Mouse (Mus musculus): ENCODE measurements around the gene Cmip. TPM values are rescaled to one million over a fixed set of nuclear protein-coding genes. Genes with fewer than 3 reads are reported as not detected.
"Not testable (repeated sequence)": the region's sequence is repeated elsewhere in the genome, so short reads cannot be mapped to it uniquely, and the experiment has no call there.

Gene Cmip
- polyA plus RNA-seq, 1 experiment from 2014 or later, result 146 TPM

GRCm38 (mm10) chr8:117410391-117410790, 153.5 kb downstream of the Cmip start:
- Histone ChIP-seq H3K4me2 (ENCODE audit: low read length) (no peak overlapping the region), H3K36me3 (ENCODE audit: control insufficient read depth, insufficient read depth, low read length) (peaks cover 2% of the 10 kb centered on the region; the same call in 1 of the 2 replicates), H3K27me3 (ENCODE audit: control insufficient read depth, insufficient read depth, low read depth, low read length) (no peaks in the 10 kb centered on the region), H3K9ac (ENCODE audit: low read depth, low read length) (no peak overlapping the region), H3K9me3 (replicated peaks; ENCODE audit: control insufficient read depth, low read length, poor library complexity, severe bottlenecking) (no peaks in the 10 kb centered on the region), H3K27ac (ENCODE audit: low read length) (no peak overlapping the region), H3K4me3 (ENCODE audit: low read depth, low read length) (no peak overlapping the region), H3K4me1 (ENCODE audit: control insufficient read depth, insufficient read depth, low read length) (no peaks in the 10 kb centered on the region)
- 75% methylated on average over 10 of the region's 10 CpGs for WGBS
- ATAC-seq, result no peak

GRCm38 (mm10) chr8:117410901-117411300, 154.0 kb downstream of the Cmip start:
- WGBS, result 87% methylated on average over 10 of the region's 10 CpGs
- ATAC-seq, result no peak
- peaks cover 2% of the 10 kb centered on the region; the same call in 1 of the 2 replicates for H3K36me3 ChIP-seq (ENCODE audit: control insufficient read depth, insufficient read depth, low read length)
- H3K4me2 ChIP-seq (ENCODE audit: low read length), result no peak overlapping the region
- H3K9me3 ChIP-seq (replicated peaks; ENCODE audit: control insufficient read depth, low read length, poor library complexity, severe bottlenecking), result no peaks in the 10 kb centered on the region
- H3K4me1 ChIP-seq (ENCODE audit: control insufficient read depth, insufficient read depth, low read length), result no peaks in the 10 kb centered on the region
- no peak overlapping the region for H3K4me3 ChIP-seq (ENCODE audit: low read depth, low read length)
- H3K27ac ChIP-seq (ENCODE audit: low read length), result no peak overlapping the region
- no peak overlapping the region for H3K9ac ChIP-seq (ENCODE audit: low read depth, low read length)
- no peaks in the 10 kb centered on the region for H3K27me3 ChIP-seq (ENCODE audit: control insufficient read depth, insufficient read depth, low read depth, low read length)

GRCm38 (mm10) chr8:117412232-117412631, 155.4 kb downstream of the Cmip start:
- Histone ChIP-seq H3K4me2 (ENCODE audit: low read length) (no peak overlapping the region), H3K9ac (ENCODE audit: low read depth, low read length) (no peak overlapping the region), H3K27ac (ENCODE audit: low read length) (no peak overlapping the region), H3K36me3 (ENCODE audit: control insufficient read depth, insufficient read depth, low read length) (peaks cover 2% of the 10 kb centered on the region; the same call in 1 of the 2 replicates), H3K27me3 (ENCODE audit: control insufficient read depth, insufficient read depth, low read depth, low read length) (no peaks in the 10 kb centered on the region), H3K4me1 (ENCODE audit: control insufficient read depth, insufficient read depth, low read length) (no peaks in the 10 kb centered on the region), H3K4me3 (ENCODE audit: low read depth, low read length) (no peak overlapping the region), H3K9me3 (replicated peaks; ENCODE audit: control insufficient read depth, low read length, poor library complexity, severe bottlenecking) (no peaks in the 10 kb centered on the region)
- 80% methylated on average over 10 of the region's 10 CpGs for WGBS
- ATAC-seq, result no peak

- WGBS, result 93% methylated on average over 9 of the region's 9 CpGs
- no peaks in the 10 kb centered on the region for H3K9me3 ChIP-seq (replicated peaks; ENCODE audit: control insufficient read depth, low read length, poor library complexity, severe bottlenecking)
- H3K36me3 ChIP-seq (ENCODE audit: control insufficient read depth, insufficient read depth, low read length), result no peaks in the 10 kb centered on the region
- ATAC-seq, result no peak
- H3K4me1 ChIP-seq (ENCODE audit: control insufficient read depth, insufficient read depth, low read length), result 0 out of 2 replicates have a peak, but pooled peaks cover 2% of the 10 kb centered on the region
- no peak overlapping the region for H3K4me2 ChIP-seq (ENCODE audit: low read length)
- no peak overlapping the region for H3K27ac ChIP-seq (ENCODE audit: low read length)
- H3K27me3 ChIP-seq (ENCODE audit: control insufficient read depth, insufficient read depth, low read depth, low read length), result no peaks in the 10 kb centered on the region
- no peak overlapping the region for H3K4me3 ChIP-seq (ENCODE audit: low read depth, low read length)
- H3K9ac ChIP-seq (ENCODE audit: low read depth, low read length), result no peak overlapping the region
Measured at GRCm38 (mm10) chr8:117417830-117418229, 161.0 kb downstream of the Cmip start.

- no peak for ATAC-seq
- Histone ChIP-seq H3K4me2 (ENCODE audit: low read length) (no peak overlapping the region), H3K27ac (ENCODE audit: low read length) (no peak overlapping the region), H3K36me3 (ENCODE audit: control insufficient read depth, insufficient read depth, low read length) (peaks cover 15% of the 10 kb centered on the region), H3K4me3 (ENCODE audit: low read depth, low read length) (no peak overlapping the region), H3K4me1 (ENCODE audit: control insufficient read depth, insufficient read depth, low read length) (0 out of 2 replicates have a peak, but pooled peaks cover 2% of the 10 kb centered on the region), H3K9ac (ENCODE audit: low read depth, low read length) (no peak overlapping the region), H3K27me3 (ENCODE audit: control insufficient read depth, insufficient read depth, low read depth, low read length) (no peaks in the 10 kb centered on the region), H3K9me3 (replicated peaks; ENCODE audit: control insufficient read depth, low read length, poor library complexity, severe bottlenecking) (no peaks in the 10 kb centered on the region)
- WGBS, result 88% methylated on average over 17 of the region's 17 CpGs
Measured at GRCm38 (mm10) chr8:117420841-117421534, 164.1 kb downstream of the Cmip start.

GRCm38 (mm10) chr8:117421838-117422237, 165.0 kb downstream of the Cmip start:
- Histone ChIP-seq H3K9me3 (replicated peaks; ENCODE audit: control insufficient read depth, low read length, poor library complexity, severe bottlenecking) (no peaks in the 10 kb centered on the region), H3K4me2 (ENCODE audit: low read length) (no peak overlapping the region), H3K27ac (ENCODE audit: low read length) (no peak overlapping the region), H3K36me3 (ENCODE audit: control insufficient read depth, insufficient read depth, low read length) (peaks cover 19% of the 10 kb centered on the region), H3K27me3 (ENCODE audit: control insufficient read depth, insufficient read depth, low read depth, low read length) (no peaks in the 10 kb centered on the region), H3K9ac (ENCODE audit: low read depth, low read length) (no peak overlapping the region), H3K4me3 (ENCODE audit: low read depth, low read length) (no peak overlapping the region), H3K4me1 (ENCODE audit: control insufficient read depth, insufficient read depth, low read length) (0 out of 2 replicates have a peak, but pooled peaks cover 2% of the 10 kb centered on the region)
- 89% methylated on average over 5 of the region's 5 CpGs for WGBS
- no peak for ATAC-seq

GRCm38 (mm10) chr8:117422343-117422742, 165.5 kb downstream of the Cmip start:
- Histone ChIP-seq H3K27me3 (ENCODE audit: control insufficient read depth, insufficient read depth, low read depth, low read length) (no peaks in the 10 kb centered on the region), H3K9ac (ENCODE audit: low read depth, low read length) (no peak overlapping the region), H3K4me2 (ENCODE audit: low read length) (no peak overlapping the region), H3K27ac (ENCODE audit: low read length) (peak overlapping the region; percentile 69; the same call in 1 of the 2 replicates), H3K4me1 (ENCODE audit: control insufficient read depth, insufficient read depth, low read length) (0 out of 2 replicates have a peak, but pooled peaks cover 2% of the 10 kb centered on the region), H3K4me3 (ENCODE audit: low read depth, low read length) (no peak overlapping the region), H3K36me3 (ENCODE audit: control insufficient read depth, insufficient read depth, low read length) (peaks cover 23% of the 10 kb centered on the region), H3K9me3 (replicated peaks; ENCODE audit: control insufficient read depth, low read length, poor library complexity, severe bottlenecking) (no peaks in the 10 kb centered on the region)
- 77% methylated on average over 6 of the region's 6 CpGs for WGBS
- ATAC-seq, result no peak

GRCm38 (mm10) chr8:117423029-117423428, 166.2 kb downstream of the Cmip start:
- peaks cover 28% of the 10 kb centered on the region for H3K36me3 ChIP-seq (ENCODE audit: control insufficient read depth, insufficient read depth, low read length)
- no peaks in the 10 kb centered on the region for H3K9me3 ChIP-seq (replicated peaks; ENCODE audit: control insufficient read depth, low read length, poor library complexity, severe bottlenecking)
- H3K4me1 ChIP-seq (ENCODE audit: control insufficient read depth, insufficient read depth, low read length), result 0 out of 2 replicates have a peak, but pooled peaks cover 2% of the 10 kb centered on the region
- no peak overlapping the region for H3K4me2 ChIP-seq (ENCODE audit: low read length)
- no peak overlapping the region for H3K4me3 ChIP-seq (ENCODE audit: low read depth, low read length)
- no peaks in the 10 kb centered on the region for H3K27me3 ChIP-seq (ENCODE audit: control insufficient read depth, insufficient read depth, low read depth, low read length)
- 83% methylated on average over 4 of the region's 4 CpGs for WGBS
- ATAC-seq, result peak; percentile 73
- H3K27ac ChIP-seq (ENCODE audit: low read length), result peak overlapping the region; percentile 69
- H3K9ac ChIP-seq (ENCODE audit: low read depth, low read length), result no peak overlapping the region

GRCm38 (mm10) chr8:117427816-117428215, 171.0 kb downstream of the Cmip start:
- H3K4me1 ChIP-seq (ENCODE audit: control insufficient read depth, insufficient read depth, low read length); H3K27ac ChIP-seq (ENCODE audit: low read length): not testable (repeated sequence)
- 91% methylated on average over 8 of the region's 8 CpGs for WGBS

More at GRCm38 (mm10) chr8:117427816-117428215, 171.0 kb downstream of the Cmip start:
- H3K4me3 ChIP-seq (ENCODE audit: low read depth, low read length); ATAC-seq; H3K27me3 ChIP-seq (ENCODE audit: control insufficient read depth, insufficient read depth, low read depth, low read length); H3K4me2 ChIP-seq (ENCODE audit: low read length); H3K9ac ChIP-seq (ENCODE audit: low read depth, low read length); H3K9me3 ChIP-seq (replicated peaks; ENCODE audit: control insufficient read depth, low read length, poor library complexity, severe bottlenecking): not testable (repeated sequence)
- peaks cover 39% of the 10 kb centered on the region for H3K36me3 ChIP-seq (ENCODE audit: control insufficient read depth, insufficient read depth, low read length)

Measured in midbrain, embryonic 16.5 days (tissue).